Mouse (Mus musculus) 3T3-L1 (cell line): ENCODE measurements around the gene Tktl2.

Source experiments
- DNase-seq: peaks from one replicate; pipeline ENCODE4 v3.0.0-alpha.2; 2015; ENCODE audit warnings: low read depth, low spot score

The Tktl2 gene

GRCm38 (mm10) chr8:66511537-66511936 lies at the start of gene Tktl2:
TSS of gene Tktl2 (plus strand) at chr8:66511756.
- DNase-seq = no peak

- no peak for DNase-seq
Observed at GRCm38 (mm10) chr8:66469821-66470220, 41.7 kb upstream of the Tktl2 start.

GRCm38 (mm10) chr8:66476880-66477279 lies 34.7 kb upstream of the Tktl2 start:
- no peak for DNase-seq

GRCm38 (mm10) chr8:66486084-66486763 lies 25.3 kb upstream of the Tktl2 start, which contains the start of gene Tma16:
TSS of gene Tma16 (minus strand) at chr8:66486530.
- DNase-seq = peak; percentile 92

GRCm38 (mm10) chr8:66488556-66488955 lies 23.0 kb upstream of the Tktl2 start:
- no peak for DNase-seq

- no peak for DNase-seq
Observed at GRCm38 (mm10) chr8:66490624-66491023, 20.9 kb upstream of the Tktl2 start.

- DNase-seq = peak; percentile 47
Observed at GRCm38 (mm10) chr8:66494496-66494895, 17.1 kb upstream of the Tktl2 start.

GRCm38 (mm10) chr8:66495726-66496125 lies 15.8 kb upstream of the Tktl2 start:
- peak; percentile 90 for DNase-seq

- DNase-seq = peak; percentile 88
Observed at GRCm38 (mm10) chr8:66496998-66497577, 14.5 kb upstream of the Tktl2 start.

GRCm38 (mm10) chr8:66503381-66503780 lies 8.2 kb upstream of the Tktl2 start:
- no peak for DNase-seq

- no peak for DNase-seq
Observed at GRCm38 (mm10) chr8:66519149-66519548, 7.6 kb downstream of the Tktl2 start.

- peak; percentile 87 for DNase-seq
Observed at GRCm38 (mm10) chr8:66520576-66520975, 9.0 kb downstream of the Tktl2 start.

GRCm38 (mm10) chr8:66550092-66550491 lies 38.5 kb downstream of the Tktl2 start:
- DNase-seq = no peak
